Mouse (Mus musculus) spleen, postnatal 10 days (tissue): Measurements from ENCODE around the gene Osmr.

Experiments
- DNase-seq, 2 experiments: peaks; one replicate each; pipeline ENCODE4 v3.0.0; 2021 to 2022; ENCODE audit warnings: low spot score in 2 of 2

Gene Osmr

DNA sequence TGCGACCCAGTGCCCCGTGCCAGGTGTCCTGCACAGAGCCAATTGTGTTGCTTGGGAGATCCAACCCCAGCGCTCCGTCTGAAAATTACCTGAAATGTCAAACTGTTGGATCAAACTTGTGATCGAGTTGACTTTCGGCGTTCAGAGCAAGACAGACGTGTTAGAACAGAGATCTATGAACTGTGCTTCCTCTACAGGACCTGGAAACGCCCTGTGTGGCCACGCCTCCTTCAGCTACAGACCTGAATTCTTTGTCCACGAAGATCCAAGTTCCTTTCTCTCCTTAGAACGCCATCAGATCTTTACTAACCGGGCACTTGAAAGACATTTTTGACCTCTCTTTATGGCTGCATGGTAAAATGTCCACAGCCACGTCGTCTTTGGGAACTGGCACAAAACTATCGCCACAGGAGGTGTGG lies at the start of gene Osmr:
Osmr (minus strand) TSS at position 369 of the 419 bp plus-strand sequence.
- DNase-seq, result no peak

DNA sequence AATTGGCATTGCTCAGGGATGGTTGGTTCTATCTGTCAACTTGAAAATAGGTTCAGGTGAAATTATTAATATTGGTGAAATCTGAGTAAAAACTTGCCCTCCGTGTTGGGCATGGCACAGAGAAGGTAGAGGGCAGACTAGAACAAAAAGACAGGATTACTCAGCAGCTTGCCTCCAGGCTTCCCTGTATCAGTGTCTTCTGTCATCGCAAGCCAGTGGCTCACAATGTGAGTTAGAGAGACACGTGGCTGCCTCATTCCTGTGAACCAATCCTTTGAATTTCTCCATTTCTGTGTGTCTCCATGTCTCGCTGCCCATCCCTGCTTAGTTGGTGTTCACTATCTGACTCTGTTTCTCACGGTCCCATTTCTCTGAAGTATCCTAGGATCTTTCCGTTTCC lies 44.6 kb upstream of the Osmr start:
- DNase-seq, result no peak

DNA sequence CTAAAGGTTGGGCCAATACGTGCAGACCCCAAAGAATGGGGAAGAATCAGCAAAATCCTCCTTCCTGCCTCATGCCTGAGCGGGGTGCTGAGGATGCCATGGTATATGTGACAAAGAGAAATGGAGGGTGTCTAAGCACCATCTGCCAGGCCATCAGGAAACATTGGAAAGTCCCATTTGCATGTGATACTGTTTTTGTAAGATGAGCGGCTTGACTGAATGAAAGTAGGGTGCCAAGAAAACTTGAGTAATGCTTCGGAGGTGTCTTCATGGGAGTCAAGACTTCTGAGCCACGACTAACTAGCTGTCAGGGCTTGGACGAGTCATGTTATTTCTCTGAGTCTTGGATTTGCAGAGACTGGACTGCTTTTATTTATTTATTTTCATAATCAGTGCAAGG lies 39.4 kb upstream of the Osmr start:
- no peak for DNase-seq

DNA sequence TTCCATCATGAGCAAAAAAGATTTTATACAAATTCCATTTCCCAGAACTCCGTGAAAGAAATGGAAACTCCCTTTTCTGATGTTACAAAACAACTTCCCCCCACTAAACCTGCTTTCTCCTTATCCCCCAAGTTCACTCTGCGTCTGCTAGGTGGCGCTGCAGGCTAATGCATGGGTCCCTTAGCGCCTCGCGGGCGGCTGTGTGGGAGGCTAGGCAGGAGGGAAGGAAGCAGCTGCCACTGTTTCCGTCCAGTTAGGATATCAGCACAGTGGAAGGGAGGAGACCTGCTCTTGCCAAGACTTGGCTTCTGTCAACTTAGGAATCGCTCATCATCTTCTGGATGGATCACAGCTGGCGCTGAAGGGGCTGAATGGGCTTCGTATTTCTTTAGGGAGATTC lies 34.9 kb upstream of the Osmr start:
- peak; percentile 38 to 80 for DNase-seq

DNA sequence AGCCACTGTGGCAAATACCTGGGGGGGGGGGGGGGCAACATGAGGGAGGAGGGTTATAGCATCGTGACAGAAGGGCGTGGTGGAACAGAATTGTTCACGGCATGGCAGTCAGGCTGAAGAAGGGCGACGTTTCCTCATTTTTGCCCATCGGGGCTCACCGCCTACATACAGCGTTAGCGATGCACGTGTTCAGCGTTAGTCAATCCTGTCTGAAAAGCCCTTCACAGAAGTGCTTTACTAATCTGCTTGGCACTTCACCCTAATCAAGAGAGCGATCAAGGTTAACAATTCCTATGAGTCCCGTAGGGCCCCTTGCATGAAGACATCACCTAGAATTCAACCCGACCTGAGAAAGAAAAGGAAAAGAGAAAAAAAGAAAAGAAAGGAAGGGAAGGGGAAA lies 34.3 kb upstream of the Osmr start:
- DNase-seq, result no peak

DNA sequence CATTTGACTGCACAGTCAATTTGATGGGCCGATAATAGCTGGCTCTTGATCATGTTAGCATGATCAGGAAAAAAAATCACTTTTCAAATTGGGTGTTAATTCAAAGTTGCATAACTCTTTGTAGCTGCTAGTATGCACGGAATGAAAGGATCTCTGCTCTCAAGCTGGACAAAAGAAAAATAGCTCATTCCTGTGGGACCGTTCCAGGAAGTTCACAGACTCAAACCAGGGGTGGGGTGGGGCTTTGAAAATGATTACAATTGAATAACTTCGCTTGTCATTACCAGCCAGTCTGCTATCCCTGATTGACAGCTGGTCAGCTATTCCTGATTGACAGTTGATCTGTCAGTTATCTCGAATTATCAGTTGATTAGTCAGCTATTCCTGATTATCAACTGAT lies 33.8 kb upstream of the Osmr start:
- no peak for DNase-seq

DNA sequence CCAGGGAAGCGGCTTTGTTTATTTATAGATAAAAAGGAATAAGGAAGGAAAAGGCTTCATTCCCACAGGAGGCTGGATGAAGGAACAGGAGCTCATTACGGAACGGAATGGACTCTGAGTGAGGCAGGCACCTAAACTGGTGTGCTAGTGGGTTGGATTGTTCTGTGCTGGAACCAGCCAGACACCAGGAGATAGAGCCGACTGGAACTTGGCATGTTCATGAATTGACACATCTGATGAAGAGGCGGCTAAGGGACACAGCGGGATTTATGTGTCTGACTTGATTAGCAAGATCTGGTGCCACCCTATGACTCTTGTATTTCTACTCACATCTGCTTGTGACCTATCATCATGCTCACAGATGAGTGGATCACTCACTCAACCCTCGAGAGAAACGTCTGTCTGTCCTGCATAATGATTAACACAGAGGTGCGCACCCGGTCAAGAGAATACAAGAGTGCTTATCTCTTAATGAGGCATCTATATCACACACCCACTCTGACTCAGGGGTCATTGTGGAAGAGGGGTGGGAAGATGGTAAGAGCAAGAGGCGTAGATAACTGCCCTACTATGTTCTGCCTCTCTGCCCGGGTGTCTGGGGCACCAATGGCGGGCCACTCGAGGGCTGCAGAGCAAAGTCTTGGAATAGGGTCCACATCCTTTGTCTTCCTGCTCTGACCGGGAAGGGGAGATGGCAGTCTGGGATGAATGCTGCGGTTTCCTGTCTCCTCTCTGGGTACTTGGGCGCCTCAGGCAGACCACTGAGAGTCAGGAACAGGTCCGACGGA lies 31.7 kb upstream of the Osmr start:
- DNase-seq, result no peak

DNA sequence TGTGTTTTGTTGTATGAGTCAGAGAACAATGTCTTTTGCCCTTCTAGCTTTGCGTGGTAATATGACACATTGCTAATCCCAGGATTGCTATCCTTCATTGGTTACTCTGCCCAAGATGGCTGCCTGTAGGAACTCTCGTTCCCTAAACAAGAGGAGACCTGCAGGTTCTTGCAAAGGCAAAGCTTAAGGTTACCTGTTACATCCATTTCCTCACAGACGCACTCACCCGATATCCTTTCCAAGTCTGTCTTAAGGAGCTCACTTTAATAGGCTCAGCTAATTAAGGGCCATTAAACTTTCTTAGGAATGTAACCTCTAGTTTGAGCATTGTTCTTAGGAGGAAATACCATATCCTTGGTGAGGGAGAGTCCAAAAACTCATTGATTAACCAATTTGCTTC lies 31.0 kb upstream of the Osmr start:
- no peak for DNase-seq

DNA sequence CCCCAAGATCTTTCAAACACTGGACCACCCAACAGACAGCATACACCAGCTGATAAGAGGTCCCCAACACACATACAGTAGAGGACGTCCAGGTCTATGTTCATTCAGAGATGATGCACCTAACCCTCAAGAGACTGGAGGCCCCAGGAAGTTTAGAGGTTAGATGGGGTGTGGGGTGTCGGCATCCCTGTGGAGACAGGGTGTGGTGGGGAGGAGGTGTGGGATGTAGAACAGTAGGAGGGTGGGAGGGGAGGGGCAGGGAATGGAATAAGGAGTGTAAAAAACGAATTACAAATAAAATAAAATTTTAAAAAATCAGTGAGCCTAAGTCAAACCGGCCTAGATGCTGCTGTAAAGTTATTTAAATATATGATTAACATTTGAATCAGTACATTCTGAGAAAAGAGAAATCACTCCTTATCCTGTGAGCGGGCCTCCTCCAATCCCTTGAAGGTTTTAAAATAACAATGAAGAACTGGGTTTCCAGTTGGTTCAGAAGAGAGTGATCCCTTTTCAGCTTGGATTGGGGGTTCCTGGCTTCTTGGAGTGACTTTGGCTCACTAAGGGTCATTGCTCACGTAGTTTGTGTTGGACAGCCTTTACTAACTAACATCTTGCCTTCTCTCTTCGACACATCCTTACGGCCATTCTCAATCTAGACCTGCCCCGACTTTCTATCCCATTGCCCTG lies 28.7 kb upstream of the Osmr start:
- no peak for DNase-seq

DNA sequence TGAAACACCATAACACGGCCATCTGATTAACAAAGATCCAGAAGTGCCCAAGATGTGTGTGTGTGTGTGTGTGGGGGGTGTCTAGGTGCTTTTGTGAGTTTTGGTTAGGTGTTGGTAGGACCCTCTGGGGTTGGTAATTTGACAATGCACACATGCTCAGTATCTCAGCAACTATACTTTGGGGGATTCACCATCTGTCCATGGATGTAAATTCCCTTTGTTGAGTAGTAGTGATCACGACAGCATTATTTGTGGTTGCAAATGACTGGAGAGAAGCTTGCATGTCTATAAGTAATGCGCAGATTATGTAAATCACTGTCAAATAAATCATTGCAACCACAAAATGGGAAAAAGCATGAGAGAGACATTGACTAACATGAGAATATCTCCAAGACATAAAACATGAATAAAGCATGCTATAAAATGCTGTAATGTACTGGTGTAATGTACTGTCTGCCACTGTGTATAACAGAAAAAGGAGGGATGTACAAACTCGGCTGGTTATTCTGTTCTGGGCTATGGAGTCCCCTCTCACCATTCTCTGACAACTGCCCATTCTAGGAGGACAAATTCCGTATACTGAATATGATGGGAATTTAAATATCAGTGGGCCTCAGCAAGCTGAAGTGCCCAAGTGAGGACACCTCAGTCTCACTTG lies 27.3 kb upstream of the Osmr start:
- DNase-seq, result no peak

DNA sequence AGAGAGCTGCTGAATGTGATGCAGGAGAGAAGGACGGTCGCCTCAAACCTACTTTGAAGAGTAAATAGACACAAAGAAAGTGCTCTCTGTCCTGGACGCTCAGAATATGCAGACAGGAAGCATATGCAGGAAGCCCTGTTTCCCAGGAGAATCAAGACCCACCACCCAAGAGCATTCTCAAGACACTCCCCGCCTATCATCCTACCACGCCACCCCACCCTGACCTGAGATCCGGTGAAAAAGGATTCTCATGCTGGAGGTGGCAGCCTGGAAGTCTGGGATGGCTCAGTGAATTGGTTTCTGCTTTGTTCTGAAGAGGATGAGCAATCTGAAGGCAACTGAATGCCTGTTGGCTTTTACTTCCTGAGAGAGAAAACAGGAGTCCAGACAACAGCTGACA lies 26.5 kb upstream of the Osmr start:
- DNase-seq, result no peak

DNA sequence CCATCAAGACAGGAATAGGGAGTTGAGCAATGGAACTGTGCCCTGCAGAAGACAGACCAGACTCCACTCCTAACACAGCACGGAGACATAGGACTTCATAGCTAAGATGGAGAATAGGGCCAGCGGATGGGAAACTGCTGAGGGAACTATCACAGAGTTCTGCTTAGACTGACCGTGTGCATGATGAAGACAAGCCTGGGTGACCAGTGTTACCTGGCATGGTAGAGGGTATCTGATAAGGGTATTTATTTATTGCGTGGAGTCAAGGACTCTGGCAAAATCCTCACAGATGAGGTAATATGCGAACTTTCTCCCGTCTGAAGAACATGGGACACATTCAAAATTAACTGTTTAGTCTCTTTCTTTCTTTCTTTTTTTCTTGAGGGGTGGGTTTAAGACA lies 9.5 kb upstream of the Osmr start:
- DNase-seq, result no peak

DNA sequence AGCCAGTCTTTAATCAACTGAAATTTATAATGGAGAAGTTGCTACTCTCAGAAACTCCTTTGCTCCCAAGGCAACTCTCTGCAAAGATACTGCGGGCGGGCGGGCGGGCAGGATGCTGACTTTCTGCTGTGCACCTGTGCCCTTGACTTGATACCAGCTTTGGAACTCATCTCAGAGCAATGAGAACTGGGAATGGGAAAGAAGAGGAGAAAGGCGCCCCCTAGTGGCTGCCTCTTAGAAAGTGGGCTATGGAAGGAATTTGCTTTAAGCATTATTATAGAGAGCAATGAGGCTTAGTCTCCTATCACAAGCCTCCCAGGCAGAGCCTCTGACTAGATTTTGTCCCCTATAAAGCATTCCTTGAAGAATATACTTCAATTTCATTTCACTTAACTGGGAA lies 9.0 kb upstream of the Osmr start:
- DNase-seq, result peak; percentile 21 to 64

DNA sequence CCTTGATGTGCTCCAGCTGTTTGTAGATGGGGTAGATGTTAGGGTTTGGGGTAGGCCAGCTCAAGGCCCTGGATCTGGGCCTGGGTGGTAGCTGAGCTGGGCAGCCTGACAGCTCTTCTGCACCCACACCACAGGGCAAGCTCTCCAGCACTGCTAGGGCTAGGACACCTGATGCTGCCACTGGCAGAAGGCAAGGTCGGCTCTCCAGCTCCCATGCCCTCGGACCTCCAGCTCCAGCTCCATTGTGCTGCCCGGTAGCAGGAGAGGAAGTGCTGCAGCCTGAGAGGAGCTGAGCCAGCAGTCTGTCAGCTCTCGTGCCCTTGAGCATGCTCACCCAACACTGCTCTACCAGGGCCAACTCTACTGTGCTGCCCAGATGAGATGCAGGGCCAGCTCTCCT lies 8.3 kb upstream of the Osmr start:
- DNase-seq, result peak in 1 of 2 experiments; percentile 23

DNA sequence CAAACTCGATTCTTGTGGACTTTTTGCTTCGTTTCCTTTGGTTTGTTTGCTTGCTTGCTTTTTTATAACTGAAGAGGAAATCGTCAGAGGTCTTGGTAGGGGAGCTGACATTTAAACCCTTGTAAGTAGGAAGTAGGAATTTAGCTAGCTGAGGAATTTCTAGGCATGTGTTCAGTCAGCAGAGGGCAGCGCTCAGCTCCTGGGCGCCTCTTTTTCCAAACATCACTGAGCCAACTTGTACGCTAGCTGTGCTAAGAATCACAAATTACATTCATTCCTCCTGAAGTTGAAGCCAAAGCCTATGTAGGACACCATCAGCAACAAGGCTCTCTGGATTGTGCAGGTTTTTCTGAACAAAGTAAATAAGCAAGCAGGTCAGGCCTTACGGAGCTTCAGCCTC lies 7.4 kb upstream of the Osmr start:
- no peak for DNase-seq

DNA sequence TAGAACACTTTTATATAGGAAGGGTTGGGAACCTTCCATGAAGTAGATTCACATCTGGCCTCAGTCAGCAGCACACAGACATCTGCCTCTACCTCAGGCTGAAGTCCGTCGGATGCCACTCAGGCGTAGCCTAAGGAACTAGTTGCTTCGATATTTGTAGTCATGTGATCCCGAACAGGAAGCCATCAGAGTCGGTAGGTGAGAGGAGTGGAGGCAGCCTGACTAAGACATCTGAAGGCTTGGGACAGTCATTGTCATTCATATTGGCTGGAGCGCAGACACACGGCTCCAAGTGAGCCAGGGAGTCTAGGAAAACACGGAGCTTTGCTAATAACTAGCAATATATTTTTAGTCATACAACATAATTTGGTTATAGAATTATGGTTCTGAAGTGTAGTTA lies 6.4 kb upstream of the Osmr start:
- no peak for DNase-seq

DNA sequence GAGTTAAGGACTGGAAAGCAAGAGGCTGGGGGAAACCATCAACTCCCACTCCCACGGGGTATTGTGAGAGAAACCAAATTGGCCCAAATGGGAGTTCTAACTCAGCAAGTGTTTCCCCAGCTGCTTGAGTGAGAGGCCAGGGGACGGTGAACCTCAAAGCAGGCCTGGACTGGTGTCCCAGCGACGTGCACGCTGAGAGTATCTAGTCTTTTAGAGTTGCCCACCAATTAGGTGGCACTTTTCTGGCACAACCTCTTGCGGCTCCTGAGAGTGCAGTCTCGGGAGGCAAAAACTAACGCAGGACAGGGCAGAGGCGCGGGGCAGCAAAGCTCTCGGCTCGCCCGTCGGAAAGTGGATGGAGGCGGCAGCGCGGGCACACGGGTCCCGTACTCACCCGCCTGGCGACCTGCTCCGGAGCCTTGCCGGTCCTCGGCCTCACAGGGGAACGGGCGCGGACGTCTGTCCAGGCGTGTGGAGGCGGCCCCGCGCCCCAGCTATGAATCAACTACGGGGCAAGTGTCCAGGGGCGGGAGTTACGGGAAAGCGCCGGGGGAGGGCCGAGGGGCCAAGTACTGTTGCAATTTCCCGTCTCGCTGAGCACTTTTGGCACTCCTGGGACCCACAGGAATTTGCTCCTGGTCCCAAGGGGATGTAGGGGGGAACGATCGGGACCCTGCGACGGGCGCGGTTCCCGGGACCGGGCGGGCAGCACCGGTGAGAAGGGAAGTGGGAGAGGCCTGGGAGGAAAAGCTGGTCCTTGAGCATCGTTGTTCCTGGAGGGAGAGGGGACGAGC lies 765 bp downstream of the Osmr start:
- peak in 1 of 2 experiments; percentile 19 for DNase-seq

DNA sequence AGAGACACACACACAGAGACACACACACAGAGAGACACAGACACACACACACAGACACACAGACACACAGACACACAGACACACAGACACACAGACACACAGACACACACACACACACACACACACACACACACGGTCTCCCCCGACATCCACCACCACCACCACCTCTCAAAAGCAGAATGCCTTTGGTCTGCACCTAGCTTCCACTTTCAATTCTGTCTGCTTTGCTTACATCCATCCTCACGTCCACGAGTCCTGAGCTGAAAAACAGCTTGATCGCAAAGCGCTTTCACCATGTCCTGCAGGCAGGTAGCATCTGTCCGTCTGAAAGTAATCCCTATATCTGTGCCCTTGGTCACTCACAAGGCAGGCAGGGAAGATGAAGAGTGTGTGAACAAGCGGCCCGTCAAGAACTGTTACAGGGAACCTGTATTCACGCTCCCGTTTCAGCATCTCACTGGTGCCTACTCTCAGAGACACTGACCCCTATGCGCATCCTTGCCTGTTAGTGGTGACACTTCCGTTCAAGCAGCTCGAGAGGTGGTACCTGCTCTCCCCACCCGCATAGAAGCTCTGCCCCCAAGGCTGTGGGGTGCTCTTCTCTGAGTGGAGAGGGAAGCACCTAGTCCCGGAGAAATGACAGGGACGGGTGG lies 1.5 kb downstream of the Osmr start:
- no peak for DNase-seq

DNA sequence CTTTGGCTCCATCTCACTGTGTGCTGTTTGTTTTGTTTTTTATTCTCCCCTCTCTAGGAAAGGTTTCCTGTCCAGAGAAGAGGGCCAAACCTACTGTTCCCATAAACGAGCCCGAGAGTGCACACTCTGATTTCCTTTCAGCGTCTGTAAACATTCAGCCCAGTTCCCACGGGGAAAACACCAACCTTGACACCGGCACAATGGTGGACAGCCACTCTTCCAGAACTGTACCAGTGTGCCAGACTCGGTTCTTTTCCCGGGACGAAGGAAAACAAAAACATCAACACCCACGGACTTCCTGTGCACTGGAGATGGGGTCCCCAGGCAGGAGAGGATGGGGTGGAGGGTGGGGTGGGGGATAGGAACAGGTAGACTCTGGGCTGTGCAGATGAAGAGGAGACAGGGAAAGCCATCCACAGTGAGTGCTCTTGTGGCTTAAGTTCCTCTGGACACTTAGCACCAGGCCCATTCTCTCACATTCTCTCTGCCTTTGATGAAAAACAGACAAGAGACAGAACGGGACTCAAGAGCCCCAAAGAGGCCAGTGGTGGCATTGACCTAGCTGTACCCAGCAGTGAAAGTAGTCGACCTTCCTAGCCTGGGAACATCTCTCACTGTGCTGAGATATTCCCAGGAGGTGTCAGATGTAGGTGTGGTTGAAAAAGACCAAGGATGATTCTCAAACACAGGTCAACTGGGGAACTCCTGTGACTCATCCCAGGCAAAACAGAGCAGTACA lies 3.0 kb downstream of the Osmr start:
- no peak for DNase-seq

DNA sequence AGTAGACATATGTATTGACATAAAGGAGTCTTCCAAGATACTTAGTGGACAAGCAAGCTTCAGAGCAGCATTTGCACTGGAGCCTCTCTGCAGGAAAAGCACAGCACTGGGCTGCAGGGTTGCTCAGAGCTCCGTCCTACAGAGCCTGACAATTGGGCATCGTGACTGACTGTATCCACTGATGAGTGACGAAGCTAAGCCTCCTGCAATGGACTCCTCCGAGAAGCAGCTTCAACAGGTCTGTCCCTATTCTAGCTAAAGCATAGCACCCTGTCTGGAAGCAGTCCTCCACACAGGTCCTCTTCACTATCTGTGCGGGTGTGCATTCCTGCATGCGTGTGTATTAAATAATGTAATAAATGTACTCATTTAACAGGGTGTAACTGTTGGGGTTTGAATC lies 7.9 kb downstream of the Osmr start:
- no peak for DNase-seq

DNA sequence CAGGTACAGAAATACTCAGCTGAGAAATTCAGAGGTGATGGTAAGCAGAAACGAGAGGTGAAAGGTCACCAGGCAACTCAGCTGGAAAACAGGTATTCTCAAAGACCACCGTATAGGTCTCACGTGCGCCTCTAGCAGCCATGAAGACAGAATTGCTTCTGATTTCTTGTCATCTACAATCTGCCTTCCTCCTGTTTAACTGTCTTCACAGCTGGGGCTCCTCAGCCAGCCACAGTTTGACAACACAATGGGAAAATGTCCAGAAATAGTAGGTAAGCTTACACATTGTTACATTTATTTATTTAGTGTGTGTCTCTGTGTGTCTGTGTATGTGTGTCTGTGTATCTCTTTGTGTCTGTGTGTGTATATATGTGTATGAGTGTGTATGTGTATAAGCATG lies 12.6 kb downstream of the Osmr start:
- no peak for DNase-seq
